Comparison of ENCODE assay signal across 8 mouse cellular contexts in the genomic region with DNA sequence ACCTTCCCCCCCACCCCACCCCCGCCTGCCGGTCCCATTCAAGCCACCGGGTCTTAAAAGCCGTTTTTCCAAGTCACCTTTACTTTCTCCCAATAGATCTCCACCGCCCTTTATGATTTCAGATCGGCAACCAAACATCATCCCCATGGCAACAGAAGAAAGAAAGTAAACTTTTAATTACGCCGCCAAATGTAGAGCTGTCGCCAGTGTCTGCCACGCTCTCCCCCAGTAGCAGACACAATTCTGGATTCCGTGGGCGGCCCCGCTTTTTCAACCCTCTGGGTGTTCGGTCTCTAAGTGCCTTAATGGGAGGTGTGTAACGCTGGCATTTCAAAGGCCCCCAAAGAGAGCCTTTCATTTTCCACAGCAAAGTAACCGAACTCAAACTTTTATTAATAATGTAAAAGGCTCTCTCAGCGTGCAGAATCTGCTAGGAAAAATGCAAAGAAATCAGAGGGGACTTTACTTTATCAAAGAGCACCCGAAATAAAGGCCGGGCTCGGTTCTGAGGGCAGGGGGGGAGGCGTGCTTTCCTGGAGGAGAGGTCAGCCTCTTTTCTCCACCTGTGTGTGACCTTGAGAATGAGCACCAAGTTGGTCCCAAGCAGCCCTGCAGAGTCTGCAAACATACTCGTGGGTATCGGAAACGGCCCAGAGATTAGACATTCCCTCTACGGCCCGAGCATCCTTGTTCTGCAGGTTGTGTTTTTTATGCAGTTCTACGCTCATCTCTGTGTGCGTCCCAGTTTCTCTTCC. TPM values are rescaled to one million over a fixed set of nuclear protein-coding genes. Genes with fewer than 3 reads are reported as not detected.
A peak's percentile ranks its signal among the peaks of the same experiment; 100 is the strongest.
DNase-seq lines count a peak whose midpoint lies in the region; ATAC-seq and TF ChIP-seq lines count a peak whose summit lies in the region.

No protein-coding gene starts in this region.

- peak overlapping the region; percentile 19 for H3K4me3 ChIP-seq in lung, embryonic 15.5 days
- no peak overlapping the region for H3K4me3 ChIP-seq in lung, adult 2 months (replicated peaks; ENCODE audit: extremely low read depth, low read depth, low read length)
- H3K4me3 ChIP-seq in intestine, postnatal 0 days (ENCODE audit: low read depth, low read length): no peak overlapping the region
- H3K4me3 ChIP-seq in stomach, embryonic 14.5 days (ENCODE audit: low read depth, low read length): no peak overlapping the region
- no peak overlapping the region for H3K4me3 ChIP-seq in cerebellum, adult 2 months (replicated peaks; ENCODE audit: insufficient read depth, low read depth, low read length)

- peak overlapping the region; percentile 44 for H3K4me2 ChIP-seq in lung, embryonic 15.5 days
- H3K4me2 ChIP-seq in intestine, postnatal 0 days (replicated peaks; ENCODE audit: low read depth): 0 out of 2 replicates have a peak overlapping the region, but pooled peaks have one; percentile 24
- peak overlapping the region; percentile 4; the same call in 1 of the 2 replicates for H3K4me2 ChIP-seq in stomach, embryonic 14.5 days (replicated peaks; ENCODE audit: low read depth, low read length)

- DNase-seq in embryo, embryonic 10.5 days (ENCODE audit: low spot score): peak; percentile 49
- DNase-seq in embryo, embryonic 10 days (ENCODE audit: low spot score): no peak
- DNase-seq in lung, adult 2 months: no peak
- DNase-seq in cerebellum, adult 2 months: no peak
- no peak for DNase-seq in gastrocnemius, postnatal 10 days

- no peaks in the 10 kb centered on the region; the same call in 1 of the 2 replicates for H3K9me3 ChIP-seq in lung, embryonic 15.5 days
- no peaks in the 10 kb centered on the region for H3K9me3 ChIP-seq in intestine, postnatal 0 days (ENCODE audit: control insufficient read depth)
- peaks cover 2% of the 10 kb centered on the region; the same call in 1 of the 2 replicates for H3K9me3 ChIP-seq in stomach, embryonic 14.5 days (ENCODE audit: control insufficient read depth, low read depth, low read length)

- ATAC-seq in lung, embryonic 15.5 days (ENCODE audit: borderline replicate concordance, extremely low read depth, low FRiP score, low TSS enrichment): no peak
- no peak for ATAC-seq in intestine, postnatal 0 days
- ATAC-seq in stomach, embryonic 14.5 days (ENCODE audit: insufficient number of reproducible peaks, insufficient read depth, low FRiP score, low read depth): no peak

- TF ChIP-seq CTCF in lung, adult 2 months (IDR thresholded peaks at IDR 0.05; ENCODE audit: insufficient read depth, low read length): no peak
- TF ChIP-seq CTCF in intestine, postnatal 0 days (IDR thresholded peaks at IDR 0.05; ENCODE audit: low read depth): no peak
- no peak for TF ChIP-seq CTCF in cerebellum, adult 2 months (IDR thresholded peaks at IDR 0.05; ENCODE audit: borderline replicate concordance, insufficient read depth, low read depth, low read length)

- no peak for TF ChIP-seq POLR2A in lung, adult 2 months (IDR thresholded peaks at IDR 0.05; ENCODE audit: borderline replicate concordance, extremely low read depth, low read depth, low read length)
- no peak for TF ChIP-seq POLR2A in cerebellum, adult 2 months (IDR thresholded peaks at IDR 0.05; ENCODE audit: borderline replicate concordance, insufficient read depth, low read length)

- peaks cover 35% of the 10 kb centered on the region for H3K27me3 ChIP-seq in lung, embryonic 15.5 days
- peaks cover 14% of the 10 kb centered on the region for H3K27me3 ChIP-seq in intestine, postnatal 0 days (replicated peaks; ENCODE audit: control insufficient read depth, insufficient read depth, low read length)
- peaks cover 3% of the 10 kb centered on the region; the same call in 1 of the 2 replicates for H3K27me3 ChIP-seq in stomach, embryonic 14.5 days (ENCODE audit: control insufficient read depth, insufficient read depth, low read length)
- no peaks in the 10 kb centered on the region; the same call in 1 of the 2 replicates for H3K27me3 ChIP-seq in cerebellum, adult 2 months (ENCODE audit: control insufficient read depth, insufficient read depth, low read length)

- WGBS in lung, embryonic 15.5 days: 12% methylated on average over 28 of the region's 28 CpGs
- 13% methylated on average over 28 of the region's 28 CpGs for WGBS in lung, adult 2 months
- WGBS in intestine, postnatal 0 days: 9% methylated on average over 28 of the region's 28 CpGs
- WGBS in stomach, embryonic 14.5 days: 10% methylated on average over 28 of the region's 28 CpGs
- 12% methylated on average over 28 of the region's 28 CpGs for WGBS in cerebellum, adult 2 months

- H3K27ac ChIP-seq in lung, embryonic 15.5 days: no peak overlapping the region
- H3K27ac ChIP-seq in intestine, postnatal 0 days (ENCODE audit: low read depth, low read length): no peak overlapping the region
- H3K27ac ChIP-seq in stomach, embryonic 14.5 days (ENCODE audit: low read length): no peak overlapping the region
- no peak overlapping the region for H3K27ac ChIP-seq in cerebellum, adult 2 months (ENCODE audit: insufficient read depth, low read length)

- H3K4me1 ChIP-seq in lung, embryonic 15.5 days: 0 out of 2 replicates have a peak, but pooled peaks cover 4% of the 10 kb centered on the region
- no peaks in the 10 kb centered on the region for H3K4me1 ChIP-seq in lung, adult 2 months (ENCODE audit: control insufficient read depth, insufficient read depth, low read length)
- no peaks in the 10 kb centered on the region for H3K4me1 ChIP-seq in intestine, postnatal 0 days (replicated peaks; ENCODE audit: control insufficient read depth, insufficient read depth, low read length)
- H3K4me1 ChIP-seq in stomach, embryonic 14.5 days (ENCODE audit: control insufficient read depth, insufficient read depth, low read length): no peaks in the 10 kb centered on the region
- H3K4me1 ChIP-seq in cerebellum, adult 2 months (ENCODE audit: control insufficient read depth, insufficient read depth, low read length): no peaks in the 10 kb centered on the region

- H3K36me3 ChIP-seq in lung, embryonic 15.5 days: no peaks in the 10 kb centered on the region
- no peaks in the 10 kb centered on the region for H3K36me3 ChIP-seq in intestine, postnatal 0 days (ENCODE audit: control insufficient read depth, insufficient read depth)
- no peaks in the 10 kb centered on the region for H3K36me3 ChIP-seq in stomach, embryonic 14.5 days (ENCODE audit: control insufficient read depth, insufficient read depth, low read length)

- no peak overlapping the region for H3K9ac ChIP-seq in lung, embryonic 15.5 days
- H3K9ac ChIP-seq in intestine, postnatal 0 days (ENCODE audit: low read depth, low read length): no peak overlapping the region
- H3K9ac ChIP-seq in stomach, embryonic 14.5 days (replicated peaks; ENCODE audit: low read depth, low read length): no peak overlapping the region

RNA-seq across cellular contexts. Expression of a gene that starts 48.3 kb away (rescaled TPM):
- 0.98 and 1.0 TPM in 2 replicates for polyA plus RNA-seq in lung, embryonic 15.5 days (2015; fragmentation: Nextera tagmentation; extraction: Ambion mirVana)
- polyA plus RNA-seq in lung, adult 2 months (2012; rRNA removed): 0.25 and 1.3 TPM in 2 replicates
- 0.16 and 0.21 TPM in 2 replicates for polyA plus RNA-seq in intestine, postnatal 0 days (2015; fragmentation: Nextera tagmentation; extraction: Ambion mirVana)
- 1.9 and 2.0 TPM in 2 replicates for polyA plus RNA-seq in stomach, embryonic 14.5 days (2014; fragmentation: Nextera tagmentation; extraction: Ambion mirVana)
- polyA plus RNA-seq in cerebellum, adult 2 months (2012; rRNA removed): 1.6 and 1.9 TPM in 2 replicates
- total RNA-seq in gastrocnemius, postnatal 10 days (2021): 10 to 100 TPM; 10.4 to 12.9 TPM
